Mouse (Mus musculus) hindbrain, embryonic 16.5 days (tissue): ENCODE measurements around the gene Slc16a8. TPM values are rescaled to one million over a fixed set of nuclear protein-coding genes. Genes with fewer than 3 reads are reported as not detected.
"Not testable (repeated sequence)": the region's sequence is repeated elsewhere in the genome, so short reads cannot be mapped to it uniquely, and the experiment has no call there.

Experiments used
- ATAC-seq: fragments of 200-750 bp; cut with Nextera tagmentation; 2 replicates; pipeline ENCODE4 v1.8.0; 2017; ENCODE audit warnings: moderate TSS enrichment, moderate library complexity
- H3K27ac ChIP-seq: fragments of 300-500 bp; sonication (generic); 2 replicates; pipeline ENCODE4 v1.5.1; 2014; ENCODE audit warnings: low read depth, mild to moderate bottlenecking, control low read depth, low read length, moderate library complexity
- H3K27me3 ChIP-seq: fragments of 300-500 bp; sonication (generic); replicated peaks from 2 replicates; pipeline ENCODE4 v1.6.1; 2014; ENCODE audit warnings: low read length; ENCODE audit not compliant: control insufficient read depth, insufficient read depth
- H3K36me3 ChIP-seq: fragments of 300-500 bp; sonication (generic); 2 replicates; pipeline ENCODE4 v1.6.1; 2014; ENCODE audit warnings: mild to moderate bottlenecking, low read length, moderate library complexity, mixed read lengths; ENCODE audit not compliant: control insufficient read depth, insufficient read depth
- H3K4me1 ChIP-seq: fragments of 300-500 bp; sonication (generic); 2 replicates; pipeline ENCODE4 v1.6.1; 2014; ENCODE audit warnings: low read depth, low read length; ENCODE audit not compliant: control insufficient read depth, insufficient read depth
- H3K4me2 ChIP-seq: fragments of 300-500 bp; sonication (generic); 2 replicates; pipeline ENCODE4 v1.6.1; 2014; ENCODE audit warnings: mild to moderate bottlenecking, low read length, control low read depth, moderate library complexity
- H3K4me3 ChIP-seq: fragments of 300-500 bp; sonication (generic); 2 replicates; pipeline ENCODE4 v1.5.1; 2014; ENCODE audit warnings: mild to moderate bottlenecking, low read length, control low read depth, moderate library complexity
- H3K9ac ChIP-seq: fragments of 300-500 bp; sonication (generic); 2 replicates; pipeline ENCODE4 v1.6.1; 2014; ENCODE audit warnings: low read depth, mild to moderate bottlenecking, control low read depth, low read length, moderate library complexity
- H3K9me3 ChIP-seq: fragments of 300-500 bp; sonication (generic); 2 replicates; pipeline ENCODE4 v1.6.1; 2014; ENCODE audit warnings: mild to moderate bottlenecking, low read length, moderate library complexity; ENCODE audit not compliant: control insufficient read depth
- WGBS: fragments of 180-500 bp; shearing (Covaris S2); extraction: QIAGEN DNeasy Blood & Tissue Kit; methylation state at CpG from one replicate; pipeline ENCODE4 v1.1.7; 2014; 5-methylcytosine and 5-hydroxymethylcytosine counted together
- polyA plus RNA-seq: library from polyadenylated mRNA; unstranded; fragments of >200 nt; fragmentation: Nextera tagmentation; extraction: Ambion mirVana; gene quantifications from 2 replicates; pipeline ENCODE4 v1.2.1, GENCODE M21; 2015

Slc16a8 gene
- polyA plus RNA-seq, 1 experiment from 2014 or later = 2.0 TPM

- Histone ChIP-seq H3K9me3 (no peaks in the 10 kb centered on the region), H3K27me3 (no peaks in the 10 kb centered on the region), H3K36me3 (peaks cover 35% of the 10 kb centered on the region), H3K4me3 (no peak overlapping the region), H3K4me1 (peaks cover 12% of the 10 kb centered on the region), H3K4me2 (no peak overlapping the region), H3K27ac (no peak overlapping the region; the same call in 1 of the 2 replicates), H3K9ac (no peak overlapping the region)
- ATAC-seq = peak; percentile 58
- WGBS = 76% methylated on average over 13 of the region's 13 CpGs
Observed at GRCm38 (mm10) chr15:79242574-79243233, 11.9 kb downstream of the Slc16a8 start.

GRCm38 (mm10) chr15:79238036-79238435 is 16.5 kb downstream of the Slc16a8 start:
- WGBS = 71% methylated on average over 6 of the region's 6 CpGs

GRCm38 (mm10) chr15:79235268-79235667 is 19.3 kb downstream of the Slc16a8 start:
- no peak overlapping the region for H3K4me2 ChIP-seq
- H3K27ac ChIP-seq = no peak overlapping the region
- H3K9ac ChIP-seq = no peak overlapping the region
- 0 out of 2 replicates have a peak, but pooled peaks have one; percentile 17 for ATAC-seq
- H3K4me3 ChIP-seq = no peak overlapping the region
- peaks cover 2% of the 10 kb centered on the region; the same call in 1 of the 2 replicates for H3K4me1 ChIP-seq
- WGBS = 63% methylated on average over 9 of the region's 9 CpGs
- peaks cover 33% of the 10 kb centered on the region for H3K36me3 ChIP-seq
- H3K9me3 ChIP-seq = no peaks in the 10 kb centered on the region
- H3K27me3 ChIP-seq = no peaks in the 10 kb centered on the region

More at GRCm38 (mm10) chr15:79238036-79238435, 16.5 kb downstream of the Slc16a8 start:
- no peak overlapping the region for H3K9ac ChIP-seq
- 0 out of 2 replicates have a peak, but pooled peaks cover 3% of the 10 kb centered on the region for H3K4me1 ChIP-seq
- peaks cover 40% of the 10 kb centered on the region for H3K36me3 ChIP-seq
- H3K27me3 ChIP-seq = no peaks in the 10 kb centered on the region
- ATAC-seq = no peak
- H3K27ac ChIP-seq = no peak overlapping the region
- no peaks in the 10 kb centered on the region for H3K9me3 ChIP-seq
- no peak overlapping the region for H3K4me3 ChIP-seq
- H3K4me2 ChIP-seq = no peak overlapping the region

GRCm38 (mm10) chr15:79229058-79229821 is 25.3 kb downstream of the Slc16a8 start, which contains the start of the genes Pick1 and Gm49486:
Gene Pick1, plus strand, starts transcription at chr15:79229173.
Gene Gm49486, plus strand, starts transcription at chr15:79229391.
- WGBS = under 1% methylated on average over 50 of the region's 51 CpGs
- H3K9ac ChIP-seq = peak within 1 kb of the TSS; percentile 96
- peak within 1 kb of the TSS; percentile 94 for H3K27ac ChIP-seq
- H3K36me3 ChIP-seq = peaks cover 4% of the 10 kb centered on the region; the same call in 1 of the 2 replicates
- H3K27me3 ChIP-seq = no peaks in the 10 kb centered on the region
- no peaks in the 10 kb centered on the region for H3K9me3 ChIP-seq
- H3K4me3 ChIP-seq = peak within 1 kb of the TSS; percentile 91
- peak; percentile 92 for ATAC-seq
- H3K4me2 ChIP-seq = peak within 1 kb of the TSS; percentile 95
- peaks cover 16% of the 10 kb centered on the region for H3K4me1 ChIP-seq

- WGBS = 67% methylated on average over 2 of the region's 2 CpGs
- not testable (repeated sequence) for H3K4me3 ChIP-seq, H3K4me2 ChIP-seq, H3K9ac ChIP-seq, H3K9me3 ChIP-seq, ATAC-seq, H3K27me3 ChIP-seq, H3K36me3 ChIP-seq, H3K27ac ChIP-seq
- H3K4me1 ChIP-seq = peaks cover 16% of the 10 kb centered on the region
Observed at GRCm38 (mm10) chr15:79225780-79226179, 28.8 kb downstream of the Slc16a8 start.

GRCm38 (mm10) chr15:79224685-79225084 is 29.9 kb downstream of the Slc16a8 start:
- H3K9me3 ChIP-seq = no peaks in the 10 kb centered on the region
- no peak overlapping the region for H3K4me2 ChIP-seq
- ATAC-seq = peak; percentile 37
- H3K9ac ChIP-seq = no peak overlapping the region
- WGBS = 6% methylated on average over 5 of the region's 5 CpGs
- H3K4me3 ChIP-seq = no peak overlapping the region
- peaks cover 8% of the 10 kb centered on the region for H3K4me1 ChIP-seq
- H3K27me3 ChIP-seq = no peaks in the 10 kb centered on the region
- H3K36me3 ChIP-seq = no peaks in the 10 kb centered on the region
- H3K27ac ChIP-seq = no peak overlapping the region

- no peak overlapping the region for H3K4me3 ChIP-seq
- H3K36me3 ChIP-seq = no peaks in the 10 kb centered on the region
- 0 out of 2 replicates have a peak, but pooled peaks have one; percentile 37 for ATAC-seq
- no peaks in the 10 kb centered on the region for H3K9me3 ChIP-seq
- H3K27me3 ChIP-seq = no peaks in the 10 kb centered on the region
- no peak overlapping the region for H3K4me2 ChIP-seq
- 11% methylated on average over 3 of the region's 5 CpGs for whole genome bisulfite sequencing
- no peak overlapping the region; the same call in 1 of the 2 replicates for H3K9ac ChIP-seq
- H3K4me1 ChIP-seq = peaks cover 6% of the 10 kb centered on the region
- H3K27ac ChIP-seq = no peak overlapping the region
Observed at GRCm38 (mm10) chr15:79223641-79224040, 30.9 kb downstream of the Slc16a8 start.

- Histone ChIP-seq H3K4me3 (no peak overlapping the region), H3K9me3 (no peaks in the 10 kb centered on the region), H3K27me3 (no peaks in the 10 kb centered on the region), H3K9ac (no peak overlapping the region), H3K27ac (no peak overlapping the region), H3K4me2 (no peak overlapping the region), H3K36me3 (no peaks in the 10 kb centered on the region), H3K4me1 (no peaks in the 10 kb centered on the region)
- WGBS = 0% methylated on average over 1 of the region's 1 CpGs
- ATAC-seq = no peak
Observed at GRCm38 (mm10) chr15:79219572-79219971, 35.0 kb downstream of the Slc16a8 start.

- no peaks in the 10 kb centered on the region for H3K27me3 ChIP-seq
- 73% methylated on average over 3 of the region's 3 CpGs for WGBS
Observed at GRCm38 (mm10) chr15:79216191-79216590, 38.4 kb downstream of the Slc16a8 start.

More at GRCm38 (mm10) chr15:79216191-79216590, 38.4 kb downstream of the Slc16a8 start:
- Histone ChIP-seq H3K4me2 (no peak overlapping the region), H3K9ac (no peak overlapping the region), H3K9me3 (no peaks in the 10 kb centered on the region), H3K36me3 (no peaks in the 10 kb centered on the region), H3K4me1 (no peaks in the 10 kb centered on the region), H3K4me3 (no peak overlapping the region), H3K27ac (no peak overlapping the region)
- no peak for ATAC-seq
